Mouse (Mus musculus): Measurements from ENCODE around the gene Sdhb.
A peak's percentile ranks its signal among the peaks of the same experiment; 100 is the strongest.

Sdhb gene

GRCm38 (mm10) chr4:140981605-140982004 is 20.6 kb downstream of the Sdhb start:
- peak; percentile 55 for DNase-seq

GRCm38 (mm10) chr4:140982808-140983207 is 21.8 kb downstream of the Sdhb start:
- DNase-seq, result no peak

- peak; percentile 60 for DNase-seq
Measured at GRCm38 (mm10) chr4:140983442-140983841, 22.4 kb downstream of the Sdhb start.

GRCm38 (mm10) chr4:140984544-140984943 is 23.5 kb downstream of the Sdhb start:
- DNase-seq, result no peak

GRCm38 (mm10) chr4:140986024-140986710 is 25.2 kb downstream of the Sdhb start:
- peak; percentile 36 for DNase-seq

- DNase-seq, result peak; percentile 95
Measured at GRCm38 (mm10) chr4:140986711-140987395, 25.9 kb downstream of the Sdhb start, which contains the start of gene Atp13a2. Gene Atp13a2, plus strand, starts transcription at chr4:140986873.

GRCm38 (mm10) chr4:140987476-140987875 is 26.5 kb downstream of the Sdhb start:
- no peak for DNase-seq

GRCm38 (mm10) chr4:140988706-140989290 is 27.8 kb downstream of the Sdhb start:
- DNase-seq, result no peak

GRCm38 (mm10) chr4:140989447-140989846 is 28.4 kb downstream of the Sdhb start:
- DNase-seq, result no peak

- DNase-seq, result no peak
Measured at GRCm38 (mm10) chr4:140992215-140992614, 31.2 kb downstream of the Sdhb start.

- no peak for DNase-seq
Measured at GRCm38 (mm10) chr4:140993846-140994245, 32.8 kb downstream of the Sdhb start.

- DNase-seq, result no peak
Measured at GRCm38 (mm10) chr4:140995811-140996210, 34.8 kb downstream of the Sdhb start.

- DNase-seq, result no peak
Measured at GRCm38 (mm10) chr4:140996812-140997211, 35.8 kb downstream of the Sdhb start.

- peak; percentile 36 for DNase-seq
Measured at GRCm38 (mm10) chr4:141005983-141006382, 45.0 kb downstream of the Sdhb start.

GRCm38 (mm10) chr4:141008028-141008427 is 47.0 kb downstream of the Sdhb start:
- no peak for DNase-seq

- DNase-seq, result no peak
Measured at GRCm38 (mm10) chr4:141010118-141010517, 49.1 kb downstream of the Sdhb start, which contains the start of gene Mfap2. Gene Mfap2, plus strand, starts transcription at chr4:141010418.

GRCm38 (mm10) chr4:141010526-141010925 is 49.5 kb downstream of the Sdhb start:
- peak; percentile 57 for DNase-seq

GRCm38 (mm10) chr4:141010941-141011429 is 50.0 kb downstream of the Sdhb start:
- no peak for DNase-seq

- DNase-seq, result no peak
Measured at GRCm38 (mm10) chr4:141011556-141012328, 50.7 kb downstream of the Sdhb start.

- no peak for DNase-seq
Measured at GRCm38 (mm10) chr4:141012558-141012957, 51.6 kb downstream of the Sdhb start.

GRCm38 (mm10) chr4:141014114-141014513 is 53.1 kb downstream of the Sdhb start:
- DNase-seq, result no peak

GRCm38 (mm10) chr4:141014856-141015255 is 53.9 kb downstream of the Sdhb start:
- no peak for DNase-seq

GRCm38 (mm10) chr4:141015356-141015755 is 54.4 kb downstream of the Sdhb start:
- DNase-seq, result no peak
